Mouse (Mus musculus) megakaryocyte, adult 5-6 weeks (primary cell): ENCODE measurements around the gene Mlana. TPM values are rescaled to one million over a fixed set of nuclear protein-coding genes. Genes with fewer than 3 reads are reported as not detected.

Source experiments
- ATAC-seq: 2 replicates; pipeline ENCODE4 v1.8.0; 2016; ENCODE audit warnings: mild to moderate bottlenecking, inconsistent platforms; ENCODE audit not compliant: poor library complexity, severe bottlenecking
- total RNA-seq, 2 experiments: library from RNA; stranded (forward) in 1 of 2; stranded (reverse) in 1 of 2; fragments of 153-499, 151-499 nt in 1 of 2; fragments of 221-1000, 200-1000 nt in 1 of 2; gene quantifications; 2 replicates each; pipeline versions ENCODE4 v1.2.3 to v1.2.4; 2015 to 2017

Mlana gene
- total RNA-seq, 2 experiments from 2014 or later: not detected

- no peak for ATAC-seq
Observed at GRCm38 (mm10) chr19:29674946-29675345, 22.7 kb upstream of the Mlana start.

GRCm38 (mm10) chr19:29675562-29676078 is 22.0 kb upstream of the Mlana start:
- peak; percentile 88 for ATAC-seq

- ATAC-seq: no peak
Observed at GRCm38 (mm10) chr19:29676479-29677193, 21.0 kb upstream of the Mlana start.

GRCm38 (mm10) chr19:29678181-29678778 is 19.3 kb upstream of the Mlana start:
- ATAC-seq: peak; percentile 82

GRCm38 (mm10) chr19:29680182-29681152 is 17.2 kb upstream of the Mlana start:
- no peak for ATAC-seq

- ATAC-seq: peak; percentile 91
Observed at GRCm38 (mm10) chr19:29683844-29684540, 13.6 kb upstream of the Mlana start.

GRCm38 (mm10) chr19:29695071-29695470 is 2.6 kb upstream of the Mlana start:
- no peak for ATAC-seq

- no peak for ATAC-seq
Observed at GRCm38 (mm10) chr19:29696309-29696708, 1.3 kb upstream of the Mlana start.

GRCm38 (mm10) chr19:29696840-29697239 is 784 bp upstream of the Mlana start:
- no peak for ATAC-seq

- no peak for ATAC-seq
Observed at GRCm38 (mm10) chr19:29701707-29702106, 4.1 kb downstream of the Mlana start.

- no peak for ATAC-seq
Observed at GRCm38 (mm10) chr19:29704436-29704835, 6.8 kb downstream of the Mlana start.

- ATAC-seq: no peak
Observed at GRCm38 (mm10) chr19:29707314-29707898, 9.8 kb downstream of the Mlana start.

- ATAC-seq: peak; percentile 78
Observed at GRCm38 (mm10) chr19:29708003-29708402, 10.4 kb downstream of the Mlana start.

GRCm38 (mm10) chr19:29708461-29708860 is 10.8 kb downstream of the Mlana start:
- ATAC-seq: no peak

GRCm38 (mm10) chr19:29709461-29709860 is 11.8 kb downstream of the Mlana start:
- ATAC-seq: no peak

- ATAC-seq: no peak
Observed at GRCm38 (mm10) chr19:29713451-29713850, 15.8 kb downstream of the Mlana start.

- ATAC-seq: no peak
Observed at GRCm38 (mm10) chr19:29717854-29718253, 20.2 kb downstream of the Mlana start.

- ATAC-seq: no peak
Observed at GRCm38 (mm10) chr19:29718476-29718875, 20.9 kb downstream of the Mlana start.

GRCm38 (mm10) chr19:29735421-29735820 is 37.8 kb downstream of the Mlana start:
- no peak for ATAC-seq

- no peak for ATAC-seq
Observed at GRCm38 (mm10) chr19:29739608-29740007, 42.0 kb downstream of the Mlana start.
